Mouse (Mus musculus): ENCODE measurements at regions not wholly inside any gene's neighbourhood (a gene's known extent, or its start where the extent isn't known, plus 50 kb on each side); places are given as distances from the start of the nearest gene placed in this dataset.
A peak's percentile ranks its signal among the peaks of the same experiment; 100 is the strongest.
"Not testable (repeated sequence)": the region's sequence is repeated elsewhere in the genome, so short reads cannot be mapped to it uniquely, and the experiment has no call there.

GRCm38 (mm10) chr4:23341240-23341639 lies 853.1 kb upstream of the Pou3f2 start:
- no peak for DNase-seq (ENCODE audit: extremely low spot score, low read depth, low spot score)

- no peak for DNase-seq (ENCODE audit: extremely low spot score, low read depth, low spot score)
Measured at GRCm38 (mm10) chr4:23338481-23338880, 850.3 kb upstream of the Pou3f2 start.

DNA sequence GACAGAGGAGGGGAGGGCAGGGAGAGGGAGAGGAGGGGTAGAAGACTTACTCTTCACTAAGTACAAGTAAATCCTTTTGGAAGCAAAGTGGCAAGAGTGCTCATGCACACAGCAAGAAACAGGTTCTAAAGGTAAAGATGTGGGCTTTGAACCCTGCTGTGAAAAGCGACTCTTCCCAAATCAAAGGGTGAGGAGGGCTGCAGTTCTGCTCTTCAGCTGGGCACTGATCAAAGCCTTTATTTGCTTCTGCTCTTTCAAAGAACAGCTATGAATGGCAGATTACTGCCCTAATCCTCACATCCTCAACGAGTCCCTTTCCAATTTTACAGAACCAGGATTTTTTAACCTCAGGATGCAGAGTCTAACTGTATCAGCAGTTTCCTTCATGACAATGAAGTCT lies 812.5 kb upstream of the Pou3f2 start:
- no peak for DNase-seq (ENCODE audit: extremely low spot score, low read depth, low spot score)

DNA sequence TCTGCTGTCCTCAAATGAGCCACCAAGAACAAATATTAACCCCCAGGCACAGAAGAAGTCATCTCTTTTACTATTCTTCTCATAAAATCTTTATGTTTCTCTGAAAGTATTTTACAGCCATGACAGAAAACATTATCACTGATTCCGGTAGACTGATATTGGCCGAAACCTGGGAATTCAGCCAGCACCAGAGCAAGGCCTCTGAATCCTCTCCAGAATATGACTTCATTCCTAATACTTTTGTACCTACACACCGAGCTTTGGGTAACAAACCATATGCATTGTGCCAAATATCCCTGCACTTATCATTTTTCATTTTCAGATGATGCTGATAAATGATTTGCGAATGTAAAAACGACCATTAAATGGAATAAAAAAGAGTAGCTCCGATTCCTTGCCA lies 791.9 kb upstream of the Pou3f2 start:
- DNase-seq (ENCODE audit: extremely low spot score, low read depth, low spot score), result no peak

- no peak for DNase-seq (ENCODE audit: extremely low spot score, low read depth, low spot score)
Measured at GRCm38 (mm10) chr4:23275203-23275602, 787.0 kb upstream of the Pou3f2 start.

DNA sequence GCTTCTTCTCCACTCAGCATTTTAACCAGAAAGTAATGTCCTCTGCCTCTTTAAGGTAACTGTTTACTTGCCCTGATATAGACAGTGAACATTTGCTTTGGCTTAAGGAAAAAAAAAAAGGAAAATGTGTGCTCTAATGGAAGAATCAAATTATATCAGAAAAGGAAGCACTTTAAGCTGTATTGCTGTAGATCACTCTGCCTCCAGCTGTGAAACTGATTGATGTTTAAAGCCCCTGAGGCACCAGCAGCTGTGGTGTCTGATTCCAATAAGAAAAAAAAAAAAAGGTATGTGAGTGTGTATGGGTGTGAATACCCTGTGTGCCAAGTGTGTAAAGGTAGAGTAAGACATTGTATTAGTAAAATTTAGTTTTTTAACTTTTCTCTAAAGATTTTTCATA lies 783.8 kb upstream of the Pou3f2 start:
- peak; percentile 46 for DNase-seq (ENCODE audit: extremely low spot score, low read depth, low spot score)

GRCm38 (mm10) chr4:23260371-23260770 lies 772.2 kb upstream of the Pou3f2 start:
- DNase-seq (ENCODE audit: extremely low spot score, low read depth, low spot score), result no peak

DNA sequence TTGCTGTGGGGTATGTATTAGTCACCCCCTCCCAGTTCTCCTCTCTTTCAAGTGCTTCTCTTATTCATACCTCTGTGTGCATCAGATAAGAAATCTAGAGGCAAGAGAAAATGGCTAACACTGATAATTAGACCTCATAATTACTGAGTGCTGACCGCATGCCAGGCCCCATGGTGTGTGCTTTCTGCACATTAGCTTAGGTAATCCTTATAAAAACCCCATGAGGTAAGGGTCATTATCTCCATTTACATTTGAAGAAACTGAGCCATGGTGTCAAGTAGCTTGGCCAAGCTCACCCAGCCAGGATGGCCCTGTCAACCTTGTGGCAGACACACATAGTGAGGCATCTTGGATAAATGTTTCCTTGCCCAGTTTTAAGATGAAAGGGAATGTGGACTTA lies 746.8 kb upstream of the Pou3f2 start:
- no peak for DNase-seq (ENCODE audit: extremely low spot score, low read depth, low spot score)

DNA sequence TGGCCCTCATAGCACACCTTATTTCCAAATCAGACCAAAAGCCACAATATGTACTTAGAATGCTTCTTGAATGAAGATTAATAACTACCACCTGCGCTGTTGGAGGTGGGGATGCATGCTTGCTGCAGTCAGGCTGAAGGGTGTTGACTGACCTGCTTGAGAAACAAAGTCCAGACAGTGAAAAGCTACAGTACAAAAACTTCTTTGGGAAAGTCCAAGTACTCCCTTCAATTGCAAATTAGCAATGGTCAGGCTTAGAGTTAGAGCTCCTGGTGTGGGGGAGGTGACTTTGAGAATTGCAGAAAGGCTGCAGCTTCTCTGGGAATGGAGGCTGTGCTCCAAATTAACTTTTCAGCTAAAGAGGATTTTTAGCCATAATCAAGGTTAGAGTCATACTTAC lies 706.6 kb upstream of the Pou3f2 start:
- not testable (repeated sequence) for DNase-seq (ENCODE audit: extremely low spot score, low read depth, low spot score)

DNA sequence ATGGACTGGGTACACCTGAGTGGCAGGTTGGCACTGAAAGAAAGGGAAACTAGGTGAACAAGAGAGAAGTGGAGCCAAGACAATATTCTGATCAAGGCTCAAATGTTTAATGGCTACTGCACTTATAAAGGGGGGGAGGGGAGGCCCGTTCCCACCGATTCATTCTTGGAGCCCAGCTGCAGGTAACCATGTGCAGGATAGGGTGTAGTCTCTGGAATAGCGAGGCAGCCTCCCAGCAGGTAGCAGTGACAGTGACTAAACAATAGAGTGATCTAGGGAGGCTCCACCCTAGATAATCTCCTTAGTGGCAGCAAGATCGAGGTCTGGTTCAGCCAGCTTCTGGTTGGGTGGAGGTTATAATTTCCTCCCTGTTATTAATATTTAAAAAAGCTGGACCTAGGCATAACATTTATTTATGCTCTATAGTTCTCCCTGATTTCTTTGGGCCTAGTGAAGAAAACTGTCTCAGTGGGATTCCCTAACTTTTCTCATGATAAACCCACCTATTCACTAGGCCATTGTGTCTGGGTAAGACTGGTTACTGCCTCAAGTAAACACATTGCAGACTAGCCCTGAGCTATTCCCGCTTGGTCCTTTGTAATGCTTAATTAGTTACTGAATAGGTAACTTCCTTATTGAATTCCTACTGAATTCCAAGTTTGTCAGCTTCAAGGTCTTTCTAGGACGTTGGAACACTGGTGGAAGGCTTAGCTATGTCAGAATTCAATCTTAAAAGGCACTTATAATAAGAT lies 705.4 kb upstream of the Pou3f2 start:
- no peak for DNase-seq (ENCODE audit: extremely low spot score, low read depth, low spot score)

GRCm38 (mm10) chr4:23173811-23174210 lies 685.6 kb upstream of the Pou3f2 start:
- no peak for DNase-seq (ENCODE audit: extremely low spot score, low read depth, low spot score)

- no peak for DNase-seq (ENCODE audit: extremely low spot score, low read depth, low spot score)
Measured at GRCm38 (mm10) chr4:23173330-23173729, 685.2 kb upstream of the Pou3f2 start.

- no peak for DNase-seq (ENCODE audit: extremely low spot score, low read depth, low spot score)
Measured at GRCm38 (mm10) chr4:23148097-23148849, 660.1 kb upstream of the Pou3f2 start.

DNA sequence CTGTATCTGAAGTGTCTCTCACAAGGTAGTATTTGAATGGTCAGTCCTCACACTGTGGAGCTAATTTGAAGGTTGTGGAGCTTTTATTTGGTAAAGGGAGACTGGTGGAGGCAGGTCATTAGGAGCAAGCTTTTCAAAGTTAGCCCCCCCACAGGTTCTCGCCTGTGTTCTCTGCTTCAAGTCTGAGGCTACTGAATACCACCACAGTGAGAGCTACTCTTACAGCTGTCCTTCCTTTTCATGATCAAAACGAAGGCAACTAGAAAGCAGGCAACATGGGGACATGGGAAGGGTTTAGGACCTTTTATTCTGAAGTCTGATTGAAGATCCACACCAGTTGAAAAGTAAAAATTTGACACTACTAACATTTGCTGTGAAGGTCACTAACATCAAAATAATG lies 645.2 kb upstream of the Pou3f2 start:
- DNase-seq (ENCODE audit: extremely low spot score, low read depth, low spot score), result no peak

- DNase-seq (ENCODE audit: extremely low spot score, low read depth, low spot score), result not testable (repeated sequence)
Measured at GRCm38 (mm10) chr4:23101452-23101851, 613.3 kb upstream of the Pou3f2 start.

GRCm38 (mm10) chr4:23079521-23079920 lies 591.4 kb upstream of the Pou3f2 start:
- no peak for DNase-seq (ENCODE audit: extremely low spot score, low read depth, low spot score)

GRCm38 (mm10) chr4:23077603-23078002 lies 589.4 kb upstream of the Pou3f2 start:
- no peak for DNase-seq (ENCODE audit: extremely low spot score, low read depth, low spot score)

DNA sequence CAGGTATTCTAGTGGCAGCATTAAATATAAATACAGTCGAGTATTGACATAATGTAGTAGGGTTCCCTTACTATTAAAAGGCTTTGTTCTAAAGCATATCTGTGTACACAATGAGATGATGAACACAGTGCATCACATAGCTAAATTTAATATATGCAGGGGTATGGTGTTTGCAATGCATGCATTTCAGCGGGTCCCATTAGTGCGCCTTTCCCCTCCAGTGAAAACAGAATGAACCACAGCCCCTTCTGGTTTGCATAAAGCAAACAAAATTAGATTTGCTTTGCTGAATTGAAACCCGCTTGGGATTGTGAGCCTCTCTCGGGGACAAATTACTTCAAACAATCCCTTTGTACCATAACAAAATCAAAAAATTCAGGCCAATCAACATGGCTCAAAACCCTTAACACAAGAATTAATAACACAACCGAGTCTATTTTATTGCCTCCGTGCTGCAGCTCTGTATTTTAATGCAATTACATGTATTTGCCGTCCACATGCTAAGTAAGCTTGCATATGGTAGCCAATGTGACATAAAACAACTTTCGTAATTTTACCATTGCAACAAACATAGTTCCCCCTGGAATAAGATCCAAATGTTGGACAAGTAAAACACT lies 562.6 kb upstream of the Pou3f2 start:
- no peak for DNase-seq (ENCODE audit: extremely low spot score, low read depth, low spot score)

GRCm38 (mm10) chr4:23037784-23038183 lies 549.6 kb upstream of the Pou3f2 start:
- no peak for DNase-seq (ENCODE audit: extremely low spot score, low read depth, low spot score)

GRCm38 (mm10) chr4:23031271-23031670 lies 543.1 kb upstream of the Pou3f2 start:
- DNase-seq (ENCODE audit: extremely low spot score, low read depth, low spot score), result no peak

- no peak for DNase-seq (ENCODE audit: extremely low spot score, low read depth, low spot score)
Measured at GRCm38 (mm10) chr4:23022177-23022576, 534.0 kb upstream of the Pou3f2 start.

- DNase-seq (ENCODE audit: extremely low spot score, low read depth, low spot score), result no peak
Measured at GRCm38 (mm10) chr4:23010346-23010745, 522.2 kb upstream of the Pou3f2 start.
